Mouse (Mus musculus) G1E (cell line): ENCODE measurements around the gene Lamtor2. TPM values are rescaled to one million over a fixed set of nuclear protein-coding genes. Genes with fewer than 3 reads are reported as not detected.

Experiments
- ATAC-seq: 2 replicates; pipeline ENCODE4 v1.8.0; 2016; ENCODE audit warnings: mild to moderate bottlenecking; ENCODE audit not compliant: insufficient number of reproducible peaks, poor library complexity, low FRiP score, severe bottlenecking; ENCODE audit errors: extremely low read depth
- DNase-seq: peaks from one replicate; pipeline ENCODE4 v3.0.0; 2012; ENCODE audit warnings: low spot score
- H3K27me3 ChIP-seq: 2 replicates; pipeline ENCODE4 v1.6.1; 2012; ENCODE audit warnings: mild to moderate bottlenecking, low read length, inconsistent platforms; ENCODE audit not compliant: insufficient read depth
- H3K36me3 ChIP-seq: replicated peaks from 2 replicates; pipeline ENCODE3; 2012; ENCODE audit warnings: mild to moderate bottlenecking, inconsistent platforms
- H3K4me1 ChIP-seq: 2 replicates; pipeline ENCODE4 v1.6.1; 2012; ENCODE audit warnings: low read depth, low read length, inconsistent platforms, mixed read lengths; ENCODE audit not compliant: insufficient read depth
- H3K4me3 ChIP-seq: 2 replicates; pipeline ENCODE4 v1.5.1; 2012; ENCODE audit warnings: low read depth, mild to moderate bottlenecking, inconsistent platforms, low read length, moderate library complexity, mixed read lengths
- H3K9me3 ChIP-seq: replicated peaks from 2 replicates; pipeline ENCODE4 v1.6.1; 2012; ENCODE audit warnings: inconsistent platforms
- CTCF ChIP-seq: IDR thresholded peaks from 2 replicates; pipeline ENCODE4 v1.5.1; 2012; ENCODE audit warnings: low read depth, low read length, inconsistent platforms, mixed read lengths
- GATA1 ChIP-seq: IDR thresholded peaks from 2 replicates; pipeline ENCODE4 v1.6.1; 2012; ENCODE audit warnings: borderline replicate concordance, low read length, inconsistent platforms, mixed read lengths
- GATA2 ChIP-seq: IDR thresholded peaks from 2 replicates; pipeline ENCODE4 v1.6.1; 2012; ENCODE audit warnings: low read depth, low read length, inconsistent platforms, borderline replicate concordance
- POLR2AphosphoS5 ChIP-seq: IDR thresholded peaks from 2 replicates; pipeline ENCODE4 v1.6.1; 2012; ENCODE audit warnings: low read depth, low read length, inconsistent platforms; ENCODE audit not compliant: insufficient replicate concordance
- TAL1 ChIP-seq: conservative IDR thresholded peaks from 2 replicates; pipeline ENCODE4 v1.6.1; 2012; ENCODE audit warnings: low read depth, low read length, inconsistent platforms, mixed read lengths
- polyA plus RNA-seq: library from polyadenylated mRNA; stranded (reverse); fragments of >175 nt; gene quantifications from 2 replicates; pipeline ENCODE4 v1.2.3, GENCODE M21; 2012
- total RNA-seq, 2 experiments: library from RNA; stranded (forward) in 1 of 2; stranded (reverse) in 1 of 2; fragments of 200-1000 nt in 1 of 2; fragments of >200 nt in 1 of 2; fragmentation: Nextera tagmentation in 1 of 2; gene quantifications; 2 replicates each; pipeline ENCODE4 v1.2.3; 2014 to 2017

Gene Lamtor2
- total and polyA plus RNA-seq, 3 experiments: 44.7 to 182 (median 97.5) TPM

- H3K27me3 ChIP-seq: peaks cover 3% of the 10 kb centered on the region; the same call in 1 of the 2 replicates
- TF ChIP-seq TAL1 (no peak), CTCF (no peak), GATA1 (no peak), GATA2 (no peak), POLR2AphosphoS5 (no peak)
- H3K36me3 ChIP-seq: peaks cover 40% of the 10 kb centered on the region
- H3K9me3 ChIP-seq: no peaks in the 10 kb centered on the region
- H3K4me3 ChIP-seq: no peak overlapping the region; the same call in 1 of the 2 replicates
- DNase-seq (no peak), ATAC-seq (no peak)
- H3K4me1 ChIP-seq: peaks cover 78% of the 10 kb centered on the region
Observed at GRCm38 (mm10) chr3:88533706-88534105, 19.2 kb downstream of the Lamtor2 start.

DNA sequence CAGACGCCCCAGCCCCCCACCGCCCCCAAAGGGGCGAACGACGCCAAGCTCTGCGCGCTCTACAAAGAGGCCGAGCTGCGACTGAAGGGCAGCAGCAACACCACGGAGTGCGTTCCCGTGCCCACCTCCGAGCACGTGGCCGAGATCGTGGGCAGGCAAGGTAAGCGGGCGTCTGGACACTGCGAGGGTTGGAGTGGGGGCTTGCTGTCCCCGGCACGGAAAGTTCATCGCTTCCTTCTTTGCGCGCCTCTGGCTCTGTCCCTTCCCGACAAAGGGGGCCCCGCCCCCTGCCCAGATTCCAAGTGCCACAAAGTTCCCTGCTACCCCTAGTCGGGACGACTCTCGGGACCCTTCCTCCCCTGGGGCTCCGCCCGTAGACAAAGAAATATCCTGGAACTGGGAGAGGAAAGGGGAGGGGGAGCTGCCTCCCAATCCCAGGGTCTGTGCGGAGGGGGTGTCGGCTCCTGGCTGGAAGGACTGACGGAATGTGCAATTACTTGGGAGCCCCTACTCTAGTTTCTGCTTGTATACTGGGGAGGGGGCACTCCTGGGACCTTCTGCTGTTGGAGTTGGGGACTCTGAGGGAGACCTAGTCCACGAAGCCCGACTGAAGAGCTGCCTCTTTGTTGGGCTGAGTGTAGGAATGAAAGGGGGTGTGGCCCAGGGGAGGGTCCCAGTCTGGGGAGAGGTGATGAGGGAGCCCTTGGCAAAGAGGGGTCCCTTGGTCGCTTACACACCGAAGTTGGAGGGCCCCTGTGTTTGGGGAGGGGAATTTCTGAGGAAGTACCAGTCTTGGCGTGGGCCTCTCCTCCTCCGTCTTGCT lies 20.0 kb downstream of the Lamtor2 start:
- no peak for TF ChIP-seq GATA1
- TF ChIP-seq GATA2: no peak
- no peak for TF ChIP-seq CTCF
- no peak for TF ChIP-seq TAL1
- no peak for TF ChIP-seq POLR2AphosphoS5
- Histone ChIP-seq H3K4me1 (peaks cover 76% of the 10 kb centered on the region), H3K27me3 (peaks cover 3% of the 10 kb centered on the region; the same call in 1 of the 2 replicates), H3K9me3 (no peaks in the 10 kb centered on the region), H3K4me3 (peak overlapping the region; percentile 77), H3K36me3 (peaks cover 38% of the 10 kb centered on the region)
- no peak for ATAC-seq
- no peak for DNase-seq

DNA sequence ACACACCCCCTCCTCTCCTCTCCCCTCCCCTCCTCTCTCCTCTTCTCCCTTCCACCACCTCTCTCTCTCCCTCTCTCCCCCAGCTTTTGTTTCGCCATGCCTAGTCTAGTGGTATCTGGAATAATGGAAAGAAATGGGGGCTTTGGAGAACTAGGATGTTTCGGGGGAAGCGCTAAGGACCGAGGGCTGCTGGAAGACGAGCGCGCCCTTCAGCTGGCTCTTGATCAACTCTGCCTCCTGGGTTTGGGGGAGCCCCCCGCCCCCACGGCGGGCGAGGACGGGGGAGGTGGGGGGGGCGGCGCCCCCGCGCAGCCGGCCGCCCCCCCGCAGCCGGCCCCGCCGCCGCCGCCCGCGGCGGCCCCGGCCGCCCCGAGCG lies 20.6 kb downstream of the Lamtor2 start, which contains the start of gene Mex3a:
Mex3a (plus strand) TSS at position 97 of the 376 bp plus-strand sequence.
- no peak for ATAC-seq
- Histone ChIP-seq H3K4me1 (peaks cover 76% of the 10 kb centered on the region), H3K27me3 (peaks cover 3% of the 10 kb centered on the region; the same call in 1 of the 2 replicates), H3K4me3 (peak within 1 kb of the TSS; percentile 77), H3K36me3 (peaks cover 38% of the 10 kb centered on the region), H3K9me3 (no peaks in the 10 kb centered on the region)
- TF ChIP-seq GATA2 (no peak), CTCF (no peak)
- no peak for DNase-seq

- H3K4me1 ChIP-seq: peaks cover 74% of the 10 kb centered on the region
- H3K4me3 ChIP-seq: peak overlapping the region; percentile 77
- H3K36me3 ChIP-seq: peaks cover 37% of the 10 kb centered on the region
- H3K27me3 ChIP-seq: peaks cover 3% of the 10 kb centered on the region; the same call in 1 of the 2 replicates
- peak; percentile 80 for DNase-seq
- peak; percentile 38 for ATAC-seq
- TF ChIP-seq GATA1 (no peak), GATA2 (no peak), CTCF (no peak), TAL1 (no peak)
- no peaks in the 10 kb centered on the region for H3K9me3 ChIP-seq
Observed at GRCm38 (mm10) chr3:88531348-88532298, 21.3 kb downstream of the Lamtor2 start.

GRCm38 (mm10) chr3:88530082-88530864 lies 22.6 kb downstream of the Lamtor2 start:
- peak overlapping the region; percentile 77 for H3K4me3 ChIP-seq
- peaks cover 37% of the 10 kb centered on the region for H3K36me3 ChIP-seq
- DNase-seq (no peak), ATAC-seq (no peak)
- H3K4me1 ChIP-seq: peaks cover 69% of the 10 kb centered on the region
- no peak for TF ChIP-seq TAL1
- no peak for TF ChIP-seq CTCF
- TF ChIP-seq POLR2AphosphoS5: no peak
- no peak for TF ChIP-seq GATA2
- no peak for TF ChIP-seq GATA1
- no peaks in the 10 kb centered on the region for H3K9me3 ChIP-seq
- H3K27me3 ChIP-seq: peaks cover 3% of the 10 kb centered on the region; the same call in 1 of the 2 replicates
